Mouse (Mus musculus) c-Kit-positive CD71-positive TER-119-negative erythroid progenitor cells, embryonic 14.5 days (primary cell): ENCODE results near the gene Aplp2.
"Not testable (repeated sequence)": the region's sequence is repeated elsewhere in the genome, so short reads cannot be mapped to it uniquely, and the experiment has no call there.

Experiments used
- DNase-seq: peaks from one replicate; pipeline ENCODE4 v3.0.0-alpha.2; 2013; ENCODE audit warnings: low read depth

The Aplp2 gene

DNA sequence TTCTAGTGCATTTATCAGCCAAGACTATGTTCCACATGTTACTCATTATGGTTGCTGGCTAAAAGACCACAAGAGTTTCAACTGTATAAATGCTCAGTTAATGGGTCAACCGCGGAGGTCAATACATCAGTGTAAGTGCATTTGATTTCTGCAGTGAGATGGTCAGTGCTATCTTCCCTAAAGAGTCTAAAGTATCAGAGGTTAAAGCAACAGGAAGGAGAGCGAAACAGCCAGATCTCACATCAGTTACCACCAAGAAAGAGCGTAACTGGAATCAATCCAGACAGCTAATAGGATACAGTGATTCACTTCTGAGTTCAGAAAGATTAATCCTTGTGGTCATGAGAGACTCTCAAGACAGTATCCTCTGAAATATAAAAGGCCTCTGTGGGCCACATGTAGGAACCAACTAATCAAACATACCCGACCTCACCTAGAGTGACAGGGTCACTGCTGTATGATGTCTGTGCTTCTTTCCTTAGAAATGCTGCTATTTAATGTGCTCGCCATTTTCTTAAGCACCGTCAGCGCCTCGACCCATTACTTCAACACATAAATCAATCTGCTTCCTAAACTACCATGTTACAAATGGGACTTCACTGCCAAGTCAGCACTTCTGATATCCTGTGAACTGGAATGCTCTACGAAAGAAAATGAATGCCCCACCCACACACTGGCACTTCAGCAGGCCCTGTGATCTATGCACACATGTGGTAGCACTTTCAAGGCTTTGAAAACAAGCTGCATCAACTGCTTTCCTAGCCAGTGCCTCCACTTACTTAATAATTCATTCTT is 30.1 kb downstream of the Aplp2 start:
- DNase-seq: no peak

GRCm38 (mm10) chr9:31177692-31178091 is 33.9 kb downstream of the Aplp2 start:
- DNase-seq: no peak

DNA sequence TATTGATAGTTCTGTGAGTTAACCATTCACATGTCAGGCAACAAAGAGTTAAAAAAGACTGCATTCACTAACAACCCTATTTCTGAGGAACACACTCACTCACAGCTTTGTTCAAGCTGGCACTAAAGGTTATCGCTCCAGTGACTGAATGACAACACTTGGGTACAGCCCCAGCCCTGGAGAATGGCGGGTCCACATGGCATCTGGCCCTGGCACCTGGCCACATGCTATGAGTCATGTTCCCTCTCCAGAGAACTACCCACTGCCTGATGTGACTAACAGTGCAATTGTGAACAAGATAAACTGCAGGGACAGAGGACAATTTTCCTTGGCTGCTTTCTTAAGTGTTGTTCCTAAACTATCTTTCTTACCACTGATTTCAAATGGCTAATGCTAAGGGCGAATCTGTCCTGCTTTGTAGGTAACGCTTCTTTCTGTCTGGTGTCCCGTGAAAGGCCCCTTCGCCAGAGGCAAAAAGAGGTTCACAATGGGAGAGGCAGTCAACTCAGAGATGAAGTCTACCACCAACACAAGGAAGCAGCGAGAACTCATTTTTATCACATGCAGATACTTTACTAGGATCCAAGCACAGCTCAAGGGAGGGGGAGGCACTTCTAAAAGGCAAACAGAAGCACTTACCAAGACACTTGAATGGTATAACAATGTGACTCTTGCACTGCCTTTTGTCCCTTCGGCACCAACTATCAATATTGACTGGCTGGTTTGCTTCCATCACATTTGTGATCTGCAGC is 35.1 kb downstream of the Aplp2 start:
- peak; percentile 16 for DNase-seq

DNA sequence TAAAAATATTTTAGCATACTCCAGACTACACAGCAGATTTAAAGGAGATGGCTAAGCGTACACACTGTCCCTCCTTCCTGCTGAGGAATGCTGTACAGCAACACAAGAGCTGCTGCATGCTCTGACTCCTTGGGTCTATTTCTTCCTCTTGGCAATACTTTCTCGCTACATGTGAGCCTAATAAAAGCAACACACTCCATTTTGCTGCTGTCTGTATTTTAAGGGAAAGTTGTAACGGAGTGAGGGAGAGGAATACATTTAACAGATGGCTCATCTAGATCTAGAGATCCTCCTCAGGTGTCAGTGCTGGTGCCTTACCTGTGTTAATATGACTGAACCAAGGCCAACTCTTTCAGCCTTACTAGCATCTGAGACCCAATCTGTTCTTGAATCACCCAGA is 35.6 kb downstream of the Aplp2 start:
- DNase-seq: no peak

DNA sequence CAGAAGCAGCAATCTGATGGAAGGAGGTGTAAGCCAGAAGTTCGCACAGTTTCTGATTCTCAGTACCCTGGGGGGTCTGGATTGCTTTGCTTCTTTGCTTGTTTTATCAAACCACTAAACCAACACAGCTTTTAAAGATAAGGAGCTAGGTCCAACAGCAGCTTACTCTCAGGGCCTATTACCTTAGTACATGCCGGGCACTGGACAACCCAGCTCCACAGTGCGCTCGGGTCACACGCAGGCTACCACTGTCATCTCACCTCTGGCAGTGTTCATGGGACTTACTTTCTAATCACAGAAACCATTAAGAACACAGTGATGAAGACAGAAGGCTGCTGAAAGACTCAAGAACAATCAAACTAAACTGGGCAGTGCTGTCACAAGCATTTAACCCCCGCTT is 36.3 kb downstream of the Aplp2 start:
- no peak for DNase-seq

- DNase-seq: no peak
Observed at GRCm38 (mm10) chr9:31168356-31169093, 43.1 kb downstream of the Aplp2 start.

- DNase-seq: no peak
Observed at GRCm38 (mm10) chr9:31167305-31167704, 44.3 kb downstream of the Aplp2 start.

- DNase-seq: not testable (repeated sequence)
Observed at GRCm38 (mm10) chr9:31165505-31165904, 46.1 kb downstream of the Aplp2 start.

GRCm38 (mm10) chr9:31163327-31163726 is 48.3 kb downstream of the Aplp2 start:
- DNase-seq: no peak

GRCm38 (mm10) chr9:31162911-31163310 is 48.7 kb downstream of the Aplp2 start:
- DNase-seq: no peak

DNA sequence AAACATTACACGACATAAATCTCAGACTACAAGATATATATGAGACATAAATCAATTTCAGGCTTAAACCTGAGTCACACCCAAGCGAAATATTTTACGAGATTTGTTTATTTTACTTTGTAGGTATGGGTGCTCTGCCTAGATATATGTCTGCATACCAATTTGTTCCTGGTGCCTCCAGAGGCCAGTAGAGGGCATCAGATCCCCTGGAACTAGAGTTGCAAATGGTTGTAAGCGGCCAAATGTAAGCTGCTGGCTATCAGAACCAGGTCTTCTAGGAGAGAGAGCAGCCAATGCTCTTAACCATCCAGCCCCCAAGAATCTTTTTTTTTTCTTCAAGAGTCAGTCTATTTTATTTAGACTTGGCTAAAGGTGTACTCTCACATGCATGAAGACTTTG is 51.7 kb downstream of the Aplp2 start:
- DNase-seq: peak; percentile 32

GRCm38 (mm10) chr9:31156594-31156993 is 55.0 kb downstream of the Aplp2 start:
- DNase-seq: no peak

GRCm38 (mm10) chr9:31151050-31151449 is 60.6 kb downstream of the Aplp2 start:
- DNase-seq: peak; percentile 53

DNA sequence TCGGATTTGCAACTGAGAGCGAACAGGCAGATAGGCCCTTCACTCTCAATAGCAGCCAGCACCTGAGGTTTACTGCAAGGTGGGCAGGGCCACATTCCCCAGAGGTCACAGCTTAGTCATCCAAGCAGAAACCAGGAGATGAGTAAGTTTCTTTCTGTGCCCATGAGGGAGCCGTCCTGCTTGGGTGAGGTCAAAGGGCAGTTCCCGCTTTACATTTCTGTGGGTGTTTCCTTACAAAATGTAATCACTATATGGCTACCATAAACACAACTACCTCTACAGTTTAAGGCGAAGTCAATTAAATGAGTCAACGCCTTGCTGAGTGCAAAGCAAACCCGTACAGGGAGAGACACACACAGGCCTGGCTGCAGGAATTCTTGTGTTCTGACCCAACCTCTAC is 63.5 kb downstream of the Aplp2 start:
- DNase-seq: no peak

GRCm38 (mm10) chr9:31145272-31145925 is 66.2 kb downstream of the Aplp2 start:
- no peak for DNase-seq

DNA sequence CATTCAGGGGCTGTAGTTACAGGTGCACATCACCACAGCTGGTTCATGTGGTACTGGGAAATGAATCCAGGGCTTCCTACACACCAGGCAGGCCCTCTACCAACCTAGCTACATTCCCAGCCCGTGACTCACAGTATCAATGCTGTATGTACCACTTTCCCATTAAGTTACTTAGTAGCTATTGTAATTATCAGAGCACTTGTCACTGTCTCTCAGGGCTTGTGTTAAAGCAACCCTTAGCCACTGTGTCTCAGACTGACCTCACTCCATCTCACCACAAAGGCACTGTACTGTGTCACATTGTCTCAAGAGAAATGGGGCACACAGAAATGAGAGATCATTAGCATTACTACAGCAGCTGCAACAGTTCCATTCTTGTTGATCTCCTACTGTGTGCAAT is 68.7 kb downstream of the Aplp2 start:
- no peak for DNase-seq

DNA sequence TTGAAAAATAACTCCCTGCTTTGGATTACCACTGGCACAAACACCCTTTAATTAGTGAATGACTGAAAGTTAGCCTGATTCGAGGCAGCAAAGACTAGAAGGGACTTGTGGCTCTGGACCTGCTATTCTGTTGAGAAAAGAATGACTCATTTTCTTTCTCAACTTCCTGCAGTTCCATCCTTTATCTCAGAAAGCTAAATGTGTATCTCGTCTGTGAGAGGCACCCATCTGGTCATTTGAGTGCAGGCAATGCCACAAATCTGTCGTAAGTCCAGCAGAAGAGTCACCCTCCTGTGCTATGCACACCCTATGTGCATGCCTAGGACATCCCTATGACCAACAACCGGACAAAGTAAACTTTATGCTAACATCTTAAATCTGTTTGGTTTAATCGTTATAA is 78.5 kb downstream of the Aplp2 start:
- no peak for DNase-seq

GRCm38 (mm10) chr9:31131205-31131968 is 80.2 kb downstream of the Aplp2 start, which contains the start of gene St14:
St14 (minus strand) TSS chr9:31131853.
- DNase-seq: no peak

DNA sequence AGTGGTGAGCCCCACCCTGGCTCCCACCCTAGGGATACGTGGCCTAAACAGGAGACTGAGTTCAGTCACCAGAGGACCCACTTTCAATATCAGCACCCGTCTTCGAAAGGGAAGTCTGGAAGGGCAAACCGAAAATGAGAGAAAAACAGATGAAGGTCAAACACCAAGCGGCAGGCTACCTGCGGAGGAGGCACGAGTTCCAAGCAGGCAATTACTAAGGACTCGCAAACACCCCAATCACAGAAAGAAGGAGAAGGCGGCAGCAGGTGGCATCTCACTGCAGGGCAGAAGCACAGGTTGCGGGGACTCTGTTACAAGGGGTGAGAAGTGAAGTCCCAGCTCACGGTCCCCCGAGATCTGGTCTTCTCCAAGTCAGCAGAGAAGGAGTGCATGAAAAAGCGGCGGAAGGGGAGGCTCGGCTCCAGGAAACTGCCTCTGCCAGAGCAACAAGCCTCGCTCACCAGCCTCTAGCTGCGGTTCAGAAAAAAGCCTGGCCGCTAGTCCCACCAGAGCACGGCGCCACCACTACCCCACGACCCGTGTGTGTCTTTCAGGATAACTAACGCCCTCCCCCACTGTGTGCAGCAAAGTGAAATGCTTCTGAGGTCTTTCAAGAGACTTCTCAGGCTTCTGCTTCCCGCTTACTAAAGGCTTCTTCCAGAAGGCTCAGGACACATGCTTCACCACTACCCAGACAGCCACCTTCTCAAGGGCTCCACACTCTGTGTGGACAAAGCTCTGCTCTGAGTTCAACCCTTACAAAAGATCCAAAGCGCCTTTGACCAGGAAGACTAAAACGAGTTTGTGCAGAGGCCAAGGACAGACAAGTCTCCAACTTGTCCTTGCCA is 81.0 kb downstream of the Aplp2 start:
- DNase-seq: no peak

GRCm38 (mm10) chr9:31129956-31130355 is 81.7 kb downstream of the Aplp2 start:
- DNase-seq: no peak
